Mouse (Mus musculus) kidney, postnatal 36 days (tissue): ENCODE results near the gene Plppr2.

Experiments used
- DNase-seq, 2 experiments: peaks; one replicate each; pipeline ENCODE4 v3.0.0; 2021 to 2022; ENCODE audit warnings: mixed read lengths in 2 of 2

Gene Plppr2

DNA sequence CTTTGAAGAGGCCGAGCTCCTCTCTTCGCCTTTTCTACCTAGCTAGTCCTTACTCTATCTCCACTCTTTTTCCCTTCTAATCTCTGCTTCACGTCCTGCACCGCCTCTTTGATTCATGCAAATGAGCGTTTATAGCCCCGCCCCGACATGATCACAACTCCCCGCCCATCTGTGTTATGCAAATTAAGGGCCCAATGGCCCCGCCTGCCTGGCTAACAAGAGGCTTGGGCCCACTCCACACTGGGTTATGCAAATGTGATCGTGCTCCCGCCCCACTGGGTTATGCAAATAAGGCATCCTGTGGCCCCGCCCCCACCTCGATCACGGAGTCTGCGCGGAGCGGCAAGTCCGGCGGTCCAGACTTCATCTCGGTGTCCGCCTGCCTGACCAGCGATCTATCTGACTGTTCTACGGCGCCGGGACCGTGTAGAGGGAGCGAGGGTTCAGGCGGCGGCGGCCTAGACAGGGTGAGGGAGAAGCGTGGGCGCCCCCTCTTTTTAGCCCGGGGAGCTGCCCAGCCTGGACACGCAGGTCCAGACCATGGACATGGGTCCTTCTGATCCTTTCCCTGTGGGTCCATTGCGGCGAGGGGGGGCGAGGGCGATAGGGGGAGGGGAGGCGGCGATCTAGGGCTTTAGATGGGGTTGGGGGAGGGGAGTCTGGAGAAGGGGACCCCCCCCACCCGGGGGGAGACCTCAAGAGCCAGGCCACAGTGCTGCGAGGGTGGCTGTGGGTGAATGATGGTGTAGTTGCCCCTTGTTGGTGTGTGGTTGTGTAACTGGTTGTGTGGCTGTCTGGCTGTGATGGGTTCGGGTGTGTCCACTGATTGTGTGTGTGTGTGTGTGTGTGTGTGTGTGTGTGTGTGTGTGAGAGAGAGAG lies at the start of gene Plppr2:
Gene Plppr2 (plus strand): TSS at position 342 of the 879 bp plus-strand sequence.
- DNase-seq, result peak; percentile 97 to 99

DNA sequence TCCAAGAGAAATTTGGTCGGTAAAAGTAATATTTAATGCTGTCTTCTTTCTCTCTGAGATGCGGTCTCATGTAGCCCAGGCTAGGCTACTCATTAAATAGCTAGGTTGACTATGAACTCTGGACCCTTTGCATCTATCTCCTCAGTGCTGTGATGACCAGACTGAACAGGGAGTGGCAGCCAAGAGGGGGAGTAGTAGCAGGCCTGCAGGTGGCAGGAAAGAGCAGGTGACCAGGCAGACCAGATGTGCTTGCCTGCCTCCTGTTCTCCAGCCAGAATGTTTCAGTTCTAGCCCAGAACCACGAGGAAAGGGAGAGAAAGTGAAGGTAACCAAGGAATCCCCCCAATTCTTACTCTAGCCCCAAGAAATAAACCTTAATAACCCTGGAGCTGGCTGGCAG lies 47.6 kb upstream of the Plppr2 start:
- DNase-seq, result peak in 1 of 2 experiments; percentile 59

DNA sequence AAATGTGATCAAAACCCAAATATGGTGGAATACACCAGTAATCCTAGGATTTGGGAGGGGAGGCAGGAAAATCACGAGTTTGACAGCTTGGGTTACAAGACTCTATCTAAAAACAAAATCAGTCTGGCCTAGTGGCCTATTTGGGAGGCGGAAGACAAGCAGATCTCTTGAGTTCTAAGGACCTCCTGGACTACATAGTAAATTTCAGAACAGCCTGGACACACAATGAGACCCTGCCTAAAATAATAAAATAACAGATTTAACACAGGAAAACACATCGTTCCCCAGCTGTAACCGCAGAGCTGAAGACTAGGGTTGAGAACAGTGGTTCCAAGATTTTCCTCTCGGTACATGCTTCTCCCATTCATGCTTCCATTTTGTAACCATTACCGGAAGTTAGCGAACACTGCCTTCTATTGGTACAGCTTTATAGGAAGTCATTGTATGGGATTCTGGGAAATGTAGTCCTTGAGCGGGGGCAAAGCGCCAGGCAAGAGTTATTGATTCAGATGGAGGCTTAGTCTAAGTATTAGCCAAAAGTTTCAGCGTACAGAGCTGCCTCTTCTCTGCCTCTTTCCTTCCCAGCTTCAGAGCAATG lies 35.5 kb upstream of the Plppr2 start:
- DNase-seq, result peak; percentile 79 to 82

DNA sequence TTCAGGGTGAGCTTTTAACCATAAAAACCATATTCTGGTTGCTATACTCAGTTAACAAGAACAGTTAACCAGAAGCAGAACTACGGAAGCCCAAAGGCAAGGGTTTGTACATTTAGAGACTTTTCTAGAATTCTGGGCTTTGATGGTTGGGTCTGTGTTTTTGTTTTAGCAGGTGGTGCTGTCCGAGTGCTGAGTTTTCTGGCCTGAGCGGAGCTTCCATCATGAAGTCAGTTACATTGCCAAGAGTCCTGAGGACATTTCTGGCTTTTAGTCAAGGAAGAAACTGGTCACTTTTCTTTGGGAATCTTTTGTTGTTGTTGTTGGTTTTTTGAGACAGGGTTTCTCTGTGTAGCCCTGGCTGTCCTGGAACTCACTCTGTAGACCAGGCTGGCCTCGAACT lies 32.8 kb upstream of the Plppr2 start:
- no peak for DNase-seq

DNA sequence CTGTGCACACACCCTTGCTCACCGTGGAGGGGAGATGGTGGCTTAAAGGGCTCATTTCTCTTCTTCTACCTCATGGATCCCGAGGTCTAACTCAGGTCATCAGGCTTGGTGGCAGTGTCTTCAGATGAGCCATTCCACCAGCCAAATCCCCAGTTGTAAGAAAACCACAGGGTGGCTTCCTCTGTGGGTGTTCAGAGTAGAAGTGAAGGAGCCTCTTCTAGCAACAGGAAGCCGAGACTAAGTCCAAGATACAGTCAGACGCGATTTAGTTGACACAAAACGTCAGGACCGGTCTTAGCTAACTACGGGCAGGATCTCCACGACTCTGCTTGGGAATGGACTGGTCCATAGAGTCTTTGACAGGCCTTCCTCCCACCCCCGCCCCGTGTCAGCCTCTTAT lies 28.6 kb upstream of the Plppr2 start:
- no peak for DNase-seq

DNA sequence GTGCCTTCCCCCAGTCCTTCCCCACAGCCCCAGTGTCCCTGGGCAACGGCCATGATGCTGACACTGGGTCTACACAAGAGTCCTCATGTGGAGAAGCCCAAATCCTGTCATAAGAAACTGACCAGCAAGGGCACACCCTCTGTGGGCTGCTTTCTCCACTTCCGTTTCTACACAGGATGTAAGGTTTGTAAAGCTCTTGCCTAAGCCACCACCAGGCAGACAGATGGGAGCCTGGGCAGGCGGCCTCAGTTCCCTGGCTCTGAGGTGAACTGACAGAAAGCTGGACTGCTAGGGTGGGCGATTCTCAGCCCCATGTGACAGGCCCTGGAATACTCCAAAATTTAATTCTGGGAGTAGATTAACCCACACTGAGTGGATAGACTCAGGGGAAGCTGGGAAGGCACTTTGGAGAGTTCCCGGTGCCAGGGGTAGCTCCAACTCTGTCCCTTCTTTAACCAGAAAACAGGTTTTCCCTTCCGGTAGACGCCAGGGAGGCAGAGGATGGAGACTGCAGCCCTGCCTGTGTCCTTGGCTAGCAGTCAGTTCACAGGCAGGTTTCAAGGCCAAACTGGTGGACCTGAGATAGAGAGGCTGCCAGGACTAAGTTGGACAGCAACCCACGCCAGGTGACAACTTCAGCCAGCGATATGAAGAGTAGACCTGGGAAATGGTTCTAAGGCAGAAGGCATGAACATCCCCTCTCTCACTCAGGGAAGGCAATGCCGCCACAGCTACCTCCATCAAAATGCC lies 27.2 kb upstream of the Plppr2 start:
- no peak for DNase-seq

DNA sequence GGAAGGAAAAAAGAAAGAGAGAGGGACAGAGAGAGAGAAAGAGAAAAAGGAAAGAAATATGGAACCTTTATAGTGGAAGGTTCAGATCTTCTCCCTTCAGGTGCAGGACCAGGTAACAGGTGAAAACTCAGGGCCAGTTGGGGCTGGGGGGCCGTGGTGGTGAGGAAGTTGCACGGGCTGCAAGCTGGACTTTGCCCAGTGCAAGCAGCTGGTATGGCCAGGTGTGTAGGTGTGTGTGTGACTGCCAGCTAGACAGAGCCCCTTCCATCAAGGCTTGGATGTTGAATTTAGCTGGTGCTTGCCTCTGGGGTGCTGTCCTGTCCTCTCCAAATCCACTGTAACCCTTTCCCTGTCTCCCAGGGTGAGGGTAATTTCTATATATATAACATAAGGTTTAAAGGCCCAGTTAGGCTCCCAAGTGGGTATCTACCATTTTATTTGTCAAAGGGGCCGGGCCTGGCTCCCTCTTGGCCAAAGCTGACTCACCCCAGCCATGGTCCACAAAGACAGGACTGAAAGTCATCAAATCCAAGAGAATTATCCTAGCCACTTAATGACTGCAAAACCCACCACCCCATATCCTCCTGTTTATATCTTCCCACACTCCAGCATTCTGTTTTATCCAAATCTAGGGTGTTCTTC lies 19.9 kb upstream of the Plppr2 start:
- DNase-seq, result no peak

DNA sequence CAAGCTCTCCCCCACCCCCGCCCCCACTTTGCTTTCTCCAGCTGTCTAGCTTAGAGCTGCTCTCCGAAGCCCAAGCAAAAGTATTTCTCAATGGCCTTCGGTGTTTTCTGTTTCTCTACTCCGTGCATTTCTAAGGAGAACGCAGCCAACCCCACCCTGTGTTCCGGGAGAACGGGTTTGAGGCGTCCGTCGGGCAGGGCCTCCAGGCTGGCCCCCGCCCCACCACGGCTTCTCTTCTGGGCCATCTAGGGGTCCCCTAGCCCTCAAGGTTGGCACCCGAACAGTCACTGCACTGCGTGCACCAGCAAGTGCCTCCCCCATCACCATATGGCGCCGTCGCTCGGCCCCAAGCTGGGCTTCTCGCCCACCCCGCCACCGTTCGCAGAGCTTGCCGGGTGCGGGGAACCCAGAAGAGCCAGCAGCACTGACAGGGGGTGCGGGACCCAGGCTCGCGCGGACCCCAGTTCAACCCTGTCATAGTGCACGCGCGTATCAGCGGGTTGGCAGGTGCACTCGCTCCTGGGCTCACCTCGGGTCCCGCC lies 19.3 kb upstream of the Plppr2 start:
- DNase-seq, result no peak

DNA sequence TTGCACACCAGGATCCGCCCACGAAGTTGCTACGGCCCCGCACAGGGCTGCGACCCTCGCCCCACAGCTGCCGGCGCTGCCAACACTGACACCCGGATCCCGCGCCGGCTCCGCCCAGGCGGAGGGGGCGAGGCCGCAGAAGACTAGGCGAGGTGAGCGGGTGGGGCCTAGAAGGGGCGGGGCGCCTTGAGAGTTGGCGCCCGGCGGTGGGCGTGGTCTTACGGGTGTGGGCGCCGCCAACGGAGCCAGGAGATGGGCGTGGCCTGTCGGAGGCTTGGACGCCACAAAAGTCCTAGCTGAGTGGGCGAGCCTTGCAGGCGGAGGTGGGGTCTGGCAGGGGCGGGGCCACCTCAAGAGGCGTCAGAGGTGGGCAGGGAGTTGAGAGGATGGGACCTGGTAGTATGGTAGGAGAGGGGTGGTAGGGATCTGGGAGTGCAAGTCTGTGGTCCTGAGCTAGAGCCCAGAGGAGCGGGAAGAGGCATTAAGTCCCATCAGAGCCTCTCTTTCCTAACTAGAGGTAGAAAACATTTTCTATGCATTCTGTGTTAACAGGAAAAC lies 18.7 kb upstream of the Plppr2 start, which contains the start of gene Rab3d:
Gene Rab3d (minus strand): TSS at position 158 of the 558 bp plus-strand sequence.
- DNase-seq, result peak; percentile 97 to 99

DNA sequence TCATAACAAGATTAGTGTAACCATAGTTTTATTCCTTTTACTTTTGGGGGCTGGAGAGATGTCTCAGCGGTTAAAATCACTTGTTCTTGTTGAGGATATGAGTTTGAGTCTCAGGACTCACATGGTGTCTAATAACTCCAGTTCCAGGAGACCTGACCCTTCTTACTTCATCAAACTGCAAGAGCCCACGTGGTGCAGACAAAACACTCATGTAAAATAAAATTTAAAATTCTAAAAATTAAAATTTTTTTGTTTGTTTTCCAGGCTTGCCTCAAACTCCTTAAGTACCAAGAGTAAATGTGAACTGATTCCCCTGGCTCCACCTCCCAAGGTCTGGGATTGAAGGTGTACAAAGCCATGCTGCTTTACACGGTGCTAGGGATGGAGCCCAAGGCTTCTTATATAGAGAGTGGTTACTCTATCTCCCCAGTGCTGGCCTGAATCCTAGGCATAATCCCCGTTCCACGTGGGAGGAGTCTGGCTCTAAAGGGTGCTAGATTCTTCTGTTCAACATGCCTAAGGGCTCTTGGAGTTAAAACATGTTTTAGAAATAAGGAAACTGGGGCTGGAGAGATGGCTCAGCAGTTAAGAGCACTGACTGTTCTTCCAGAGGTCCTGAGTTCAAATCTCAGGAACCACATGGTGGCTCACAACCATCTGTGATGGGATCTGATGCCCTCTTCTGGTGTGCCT lies 18.0 kb upstream of the Plppr2 start:
- DNase-seq, result no peak

DNA sequence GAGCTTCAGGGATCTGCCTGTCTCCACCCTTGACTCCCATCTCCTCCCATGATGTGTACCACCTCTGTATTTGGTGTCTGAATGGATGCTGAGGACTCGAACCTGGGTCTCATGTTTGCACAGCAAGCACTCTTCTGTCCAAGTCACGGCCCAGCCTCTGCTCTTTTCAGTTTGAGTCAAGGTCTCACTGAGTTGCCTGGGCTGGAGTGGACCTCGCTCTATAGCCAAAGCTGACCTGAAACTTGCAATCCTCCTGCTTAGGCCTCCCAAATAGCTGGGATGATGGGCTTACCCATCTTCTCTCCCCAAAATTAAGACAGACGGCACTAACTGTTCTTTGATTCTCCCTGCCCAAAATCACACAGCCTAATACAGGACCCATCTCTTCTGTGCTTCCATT lies 13.8 kb upstream of the Plppr2 start:
- no peak for DNase-seq

DNA sequence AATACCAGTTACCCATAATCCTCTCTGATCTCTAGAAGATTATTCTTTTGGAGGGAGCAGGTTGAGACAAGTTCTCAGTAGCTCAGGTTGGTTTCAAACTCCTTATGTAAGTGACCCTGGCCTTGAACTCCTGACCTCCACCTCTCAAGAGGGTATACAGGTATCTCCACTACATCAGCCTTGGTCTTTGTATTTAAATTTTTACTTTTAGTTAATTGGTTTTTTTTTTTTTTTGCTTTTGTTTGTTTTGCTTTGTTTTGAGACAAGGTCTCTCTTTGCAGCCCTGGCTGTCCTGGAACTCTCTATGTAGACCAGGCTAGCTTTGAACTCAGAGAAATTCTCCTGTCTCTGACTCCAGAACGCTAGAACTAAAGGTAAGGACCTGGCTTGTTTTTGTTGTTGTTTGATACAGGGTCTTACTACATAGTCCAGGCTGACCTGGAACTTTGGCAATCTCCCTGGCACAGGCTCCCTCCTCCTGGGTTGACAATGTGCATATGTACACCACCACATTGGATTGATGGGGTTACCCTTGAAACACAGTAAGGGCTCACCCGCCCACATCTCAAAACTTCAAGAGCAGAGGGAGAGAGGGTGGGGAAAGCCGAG lies 13.2 kb upstream of the Plppr2 start:
- DNase-seq, result no peak

DNA sequence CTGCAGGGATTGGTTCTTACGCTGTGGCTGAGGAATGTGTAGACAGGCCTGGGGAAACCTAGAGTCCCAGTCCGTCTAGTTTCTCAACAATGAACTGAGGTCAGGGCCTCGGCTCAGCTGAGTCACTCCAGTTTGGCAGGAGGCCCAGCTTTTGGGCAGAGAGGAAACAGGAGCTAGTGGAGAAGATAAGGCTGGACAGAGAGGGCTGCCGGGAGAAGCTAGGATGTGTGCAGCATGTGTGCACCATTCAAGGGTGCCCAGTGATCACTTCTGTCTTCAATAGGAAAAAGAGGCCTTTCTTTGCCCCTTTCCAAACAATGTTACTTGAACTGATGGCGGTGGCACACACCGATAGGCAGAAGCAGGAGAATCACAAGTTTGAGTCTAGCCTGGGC lies 12.7 kb upstream of the Plppr2 start:
- DNase-seq, result peak; percentile 93 to 94

DNA sequence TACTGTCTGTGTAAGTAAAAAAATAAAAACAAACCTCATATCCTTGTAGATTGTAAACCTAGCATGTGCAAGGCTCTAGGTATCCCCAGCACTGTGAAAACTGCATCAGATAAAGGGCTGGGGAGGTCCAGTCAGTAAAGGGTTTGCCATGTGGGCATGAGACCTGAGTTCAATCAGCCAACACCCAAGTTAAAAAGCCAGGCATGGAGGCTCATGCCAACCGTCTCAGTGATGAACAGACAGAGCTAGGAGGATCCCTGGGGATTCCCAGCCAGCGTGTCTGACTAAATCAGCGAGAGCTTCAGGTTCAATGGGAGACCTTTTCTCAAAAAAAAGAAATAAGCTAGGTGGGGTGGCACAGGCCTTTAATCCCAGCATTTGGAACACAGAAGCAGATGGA lies 11.8 kb upstream of the Plppr2 start:
- DNase-seq, result no peak

DNA sequence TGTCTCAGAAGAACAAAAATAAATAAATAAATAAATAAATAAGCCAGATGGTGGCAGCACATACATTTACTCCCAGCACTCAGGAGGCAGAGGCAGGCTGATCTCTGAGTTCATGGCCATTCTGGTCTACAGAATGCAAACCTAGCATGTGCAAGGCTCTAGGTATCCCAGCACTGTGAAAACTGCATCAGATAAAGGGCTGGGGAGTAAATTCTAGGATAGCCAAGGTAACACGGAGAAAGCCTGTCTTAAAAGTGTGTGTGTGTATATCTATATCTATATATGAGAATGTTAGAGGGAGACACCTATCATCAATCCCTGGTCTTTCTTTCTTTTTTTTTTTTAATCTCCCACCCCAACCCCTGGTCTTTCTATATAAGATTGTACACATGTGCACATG lies 11.3 kb upstream of the Plppr2 start:
- DNase-seq, result no peak

DNA sequence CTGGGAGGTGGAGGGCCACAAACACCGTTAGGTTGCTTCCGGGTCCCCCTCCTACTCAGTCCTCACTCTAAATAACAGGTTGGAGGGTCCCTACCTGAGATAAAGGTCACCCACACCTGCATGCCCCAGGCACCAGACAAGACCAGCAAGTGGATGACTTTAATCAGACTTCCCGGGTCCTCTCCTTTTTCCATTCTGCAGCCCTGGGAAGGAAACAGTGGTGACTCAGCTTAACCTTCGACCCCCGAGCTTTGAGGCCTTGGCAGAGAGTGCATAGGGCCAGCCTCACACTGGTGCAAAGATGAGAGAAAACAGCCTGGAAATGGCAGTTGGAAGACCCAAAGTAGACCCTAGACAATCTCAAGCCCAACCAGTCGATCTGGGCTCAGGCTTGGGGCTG lies 10.7 kb upstream of the Plppr2 start:
- DNase-seq, result peak; percentile 56 to 70

DNA sequence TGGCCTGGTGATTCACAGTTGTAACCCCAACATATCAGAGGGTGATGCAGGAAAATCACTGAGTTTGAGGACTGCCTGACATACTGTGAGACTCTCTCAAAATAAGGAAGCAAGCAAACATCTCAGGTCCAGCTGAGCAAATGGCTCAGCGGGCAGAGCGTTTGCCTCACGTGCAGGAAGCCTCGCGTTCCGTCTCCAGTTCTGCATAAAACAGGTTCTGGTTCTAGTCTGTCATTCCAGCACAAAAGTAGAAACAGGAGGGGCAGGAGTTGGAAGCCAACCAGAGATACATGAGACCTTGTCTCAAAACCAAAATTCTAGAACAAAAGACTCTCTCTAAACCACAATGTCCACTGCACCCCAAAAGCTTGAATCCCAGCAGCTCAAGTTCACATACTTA lies 10.0 kb upstream of the Plppr2 start:
- peak in 1 of 2 experiments; percentile 38 for DNase-seq

DNA sequence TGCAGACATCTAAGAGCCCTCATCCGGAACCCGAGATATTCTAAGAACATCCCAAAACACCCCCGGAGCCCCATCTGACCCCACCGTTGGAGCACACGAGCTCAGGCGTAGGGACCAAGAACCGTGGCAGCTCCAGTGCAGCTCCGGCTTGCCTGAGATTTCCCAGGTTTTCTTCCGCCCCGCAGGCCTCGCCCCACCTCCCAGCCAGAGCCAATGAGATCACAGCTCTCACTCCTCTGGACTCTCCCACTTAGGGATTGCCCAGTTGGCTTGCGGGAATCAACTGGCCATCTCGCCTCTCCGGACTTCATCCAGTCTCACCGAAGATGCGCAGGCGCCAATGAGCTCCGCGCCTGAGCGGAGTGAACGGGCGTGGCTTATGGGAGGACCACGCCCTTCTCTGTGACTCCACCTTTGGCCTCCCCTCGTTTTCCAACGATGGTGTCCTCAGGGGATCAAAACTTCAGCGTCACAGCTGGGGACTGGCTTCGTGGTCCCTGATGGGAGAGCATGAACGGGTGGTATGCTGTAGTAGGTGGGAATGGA lies 9.6 kb upstream of the Plppr2 start, which contains the start of the genes Ccdc159 and Tmem205:
Gene Ccdc159 (plus strand): TSS at position 264 of the 546 bp plus-strand sequence.
Gene Tmem205 (minus strand): TSS at position 349 of the 546 bp plus-strand sequence.
- peak; percentile 94 to 97 for DNase-seq

DNA sequence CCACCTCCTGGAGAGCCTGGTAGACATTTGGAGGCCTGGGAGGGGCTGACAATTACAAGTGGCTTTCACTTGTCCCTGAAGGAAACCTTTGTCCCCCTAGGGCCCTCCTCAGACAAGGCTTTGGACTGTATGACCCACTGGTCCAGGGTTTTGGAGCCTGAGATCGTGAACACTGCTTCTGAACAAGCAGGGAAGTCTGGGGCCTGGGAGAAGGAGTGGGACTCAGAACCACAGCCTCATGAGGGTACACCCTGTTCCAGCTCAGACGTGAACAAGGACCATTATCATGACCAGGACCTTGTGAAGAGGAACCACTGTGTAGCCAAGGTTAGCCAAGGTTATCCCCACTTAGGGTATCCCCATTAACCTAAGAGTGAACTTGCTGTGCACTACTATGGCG lies 7.6 kb upstream of the Plppr2 start:
- DNase-seq, result no peak

DNA sequence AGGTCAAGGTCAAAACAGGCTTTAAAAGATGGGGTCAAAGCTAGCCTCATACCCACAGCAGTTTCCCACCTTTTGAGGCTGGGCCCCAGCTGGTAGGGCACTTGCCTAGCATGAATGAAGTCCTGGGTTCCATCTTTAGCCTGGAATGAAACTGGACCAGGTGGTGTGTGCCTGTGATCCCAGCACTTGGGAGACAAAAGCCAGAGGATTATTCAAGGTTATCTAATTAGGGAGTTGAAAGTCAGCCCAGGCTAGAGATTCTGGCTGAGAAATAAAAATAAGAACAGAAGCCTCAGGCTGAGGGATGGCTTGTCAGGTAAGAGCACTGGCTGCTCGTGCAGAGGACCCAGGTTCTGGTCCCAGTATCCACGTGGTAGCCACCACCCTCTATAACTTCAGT lies 4.8 kb upstream of the Plppr2 start:
- no peak for DNase-seq
